Mouse (Mus musculus): ENCODE measurements around the gene Cwc27. TPM values are rescaled to one million over a fixed set of nuclear protein-coding genes. Genes with fewer than 3 reads are reported as not detected.

The Cwc27 gene
- polyA plus RNA-seq, 1 experiment from 2014 or later: 35.1 TPM

DNA sequence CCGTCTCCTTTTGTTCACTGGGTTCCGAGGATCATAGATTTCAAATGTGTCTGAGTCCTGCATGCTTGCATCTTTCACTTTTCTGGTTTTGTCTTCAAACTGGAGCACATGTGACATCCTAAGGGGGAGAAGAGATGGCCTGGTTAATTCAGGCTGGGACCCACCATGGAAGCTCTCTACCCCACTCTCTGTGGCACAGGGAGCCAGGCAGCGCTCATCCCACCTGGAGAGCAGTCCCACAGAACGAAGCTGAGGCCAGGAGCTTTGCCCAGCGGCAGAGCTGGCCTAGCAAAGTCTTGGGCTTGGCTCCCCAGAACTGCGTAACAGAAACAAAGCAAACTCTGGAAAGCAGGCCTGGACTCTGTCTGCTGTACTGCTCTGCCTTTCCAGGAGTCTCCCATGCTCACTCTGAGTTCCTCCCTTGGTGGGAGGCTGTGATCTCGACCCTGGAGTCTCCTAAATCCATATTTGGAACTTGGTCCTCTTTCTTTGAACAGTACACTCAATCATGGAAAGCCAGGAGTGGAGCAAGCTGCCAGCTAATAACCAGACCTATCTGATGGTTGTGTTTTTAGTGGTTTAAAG is 185.2 kb downstream of the Cwc27 start:
- Histone ChIP-seq H3K4me1 (peaks cover 26% of the 10 kb centered on the region), H3K9me3 (no peaks in the 10 kb centered on the region), H3K4me3 (no peak overlapping the region), H3K27me3 (ENCODE audit: poor library complexity, severe bottlenecking) (no peaks in the 10 kb centered on the region), H3K27ac (no peak overlapping the region), H3K36me3 (replicated peaks) (peaks cover 8% of the 10 kb centered on the region)
- 83% methylated on average over 7 of the region's 7 CpGs for WGBS
- DNase-seq (ENCODE audit: extremely low spot score, low spot score): no peak

DNA sequence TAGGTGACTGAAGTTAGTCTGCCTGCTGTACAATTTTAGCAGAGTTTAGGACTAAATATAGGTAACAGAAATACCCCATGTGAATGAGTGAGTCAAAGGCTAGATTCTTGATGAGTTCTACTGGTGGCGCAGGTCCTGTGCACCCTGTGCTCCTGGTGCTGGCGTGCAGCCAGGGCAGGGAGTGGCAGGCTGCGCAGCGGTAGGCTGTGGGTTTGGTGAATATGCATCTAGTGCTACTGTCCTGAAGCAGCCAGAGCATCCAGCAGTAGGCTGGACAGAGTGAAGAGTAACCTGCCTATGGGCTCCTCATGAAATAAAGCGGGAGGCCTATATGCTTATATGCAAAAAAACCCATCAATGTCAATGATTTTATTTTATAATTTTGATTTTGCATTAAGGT is 186.1 kb downstream of the Cwc27 start:
- H3K4me3 ChIP-seq: no peak overlapping the region
- H3K9me3 ChIP-seq: no peaks in the 10 kb centered on the region
- WGBS: 96% methylated on average over 5 of the region's 5 CpGs
- H3K36me3 ChIP-seq (replicated peaks): peaks cover 8% of the 10 kb centered on the region
- H3K27ac ChIP-seq: no peak overlapping the region
- no peak for DNase-seq (ENCODE audit: extremely low spot score, low spot score)
- no peaks in the 10 kb centered on the region for H3K27me3 ChIP-seq (ENCODE audit: poor library complexity, severe bottlenecking)
- H3K4me1 ChIP-seq: peaks cover 21% of the 10 kb centered on the region

DNA sequence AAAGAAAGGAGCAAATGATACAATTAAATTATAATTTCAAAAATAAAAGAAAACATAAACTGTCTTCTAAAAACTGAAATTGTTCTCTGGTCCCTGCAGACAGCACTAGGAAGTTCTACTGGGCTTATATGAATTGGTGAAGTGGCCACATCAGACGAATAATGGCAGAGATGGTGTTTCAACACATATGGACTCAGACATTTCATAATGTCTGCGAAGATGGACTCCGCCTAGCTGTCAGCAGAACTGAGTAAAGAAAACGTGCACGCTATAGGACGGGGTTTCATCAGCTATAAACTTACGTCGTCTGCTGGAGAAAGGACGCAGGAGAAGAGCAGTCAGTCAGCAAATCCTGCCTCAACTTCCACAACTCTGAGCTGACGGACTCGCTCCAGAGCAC is 187.3 kb downstream of the Cwc27 start:
- DNase-seq (ENCODE audit: extremely low spot score, low spot score): no peak
- Histone ChIP-seq H3K27ac (no peak overlapping the region), H3K9me3 (no peaks in the 10 kb centered on the region), H3K27me3 (ENCODE audit: poor library complexity, severe bottlenecking) (no peaks in the 10 kb centered on the region), H3K36me3 (replicated peaks) (peaks cover 8% of the 10 kb centered on the region), H3K4me3 (no peak overlapping the region), H3K4me1 (peaks cover 21% of the 10 kb centered on the region)
- 91% methylated on average over 11 of the region's 11 CpGs for WGBS

DNA sequence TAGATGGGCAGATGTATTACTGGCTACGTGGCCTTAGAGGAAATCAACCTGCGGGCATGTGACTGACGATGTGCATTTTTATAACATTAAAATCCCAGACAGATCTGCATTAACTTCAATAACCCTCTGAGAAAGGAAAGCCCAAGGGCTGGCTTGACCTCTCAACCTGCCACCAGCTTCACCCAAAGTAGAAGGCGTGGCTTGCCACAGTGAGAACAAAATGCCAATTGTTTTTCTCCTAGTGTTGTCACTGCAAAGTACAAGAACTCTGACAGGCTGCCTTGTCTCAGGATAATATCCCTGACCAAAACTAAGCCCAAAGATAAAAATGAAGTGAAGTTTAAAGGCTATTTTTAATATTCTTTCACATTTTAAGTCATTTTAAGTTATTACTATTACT is 188.9 kb downstream of the Cwc27 start:
- Histone ChIP-seq H3K27ac (no peak overlapping the region), H3K4me1 (peaks cover 21% of the 10 kb centered on the region), H3K4me3 (no peak overlapping the region), H3K9me3 (no peaks in the 10 kb centered on the region), H3K27me3 (ENCODE audit: poor library complexity, severe bottlenecking) (no peaks in the 10 kb centered on the region), H3K36me3 (replicated peaks) (peaks cover 8% of the 10 kb centered on the region)
- WGBS: 52% methylated on average over 4 of the region's 4 CpGs
- DNase-seq (ENCODE audit: extremely low spot score, low spot score): no peak

DNA sequence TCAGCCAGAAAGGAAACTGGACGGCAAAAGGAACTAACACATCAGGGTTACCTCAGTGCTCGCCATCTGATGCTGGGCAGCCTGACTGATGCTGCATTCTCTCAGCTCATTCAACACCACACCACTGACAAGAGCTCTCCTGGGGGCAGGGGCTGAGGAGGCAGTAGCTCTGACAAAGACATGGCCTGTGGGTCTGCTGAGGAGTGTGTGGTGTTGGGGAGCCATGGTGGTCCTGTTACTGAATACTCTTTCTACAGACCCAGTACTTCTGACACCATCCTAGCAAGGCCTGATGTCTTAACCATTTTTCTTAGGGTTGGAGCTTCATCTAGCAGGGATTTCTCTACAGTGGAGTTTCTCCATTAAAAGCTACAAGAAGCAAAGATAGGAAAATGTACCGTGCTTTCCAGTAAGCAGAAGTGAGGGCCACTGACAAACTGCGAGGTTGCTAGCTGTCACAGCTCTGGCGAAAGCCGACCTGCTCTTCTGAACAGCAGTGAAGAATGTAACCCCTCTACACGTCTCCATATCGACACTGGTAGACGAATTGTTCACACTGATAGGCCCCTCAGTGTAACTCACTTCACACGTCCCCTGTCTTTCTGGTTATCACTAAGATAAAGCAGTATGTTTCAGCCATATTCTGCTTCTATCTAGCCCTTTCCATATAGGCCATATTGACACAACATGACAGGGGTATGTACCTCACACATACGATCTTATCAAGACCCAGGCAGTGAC is 189.6 kb downstream of the Cwc27 start:
- 73% methylated on average over 11 of the region's 11 CpGs for WGBS
- Histone ChIP-seq H3K27ac (peak overlapping the region; percentile 30; the same call in 1 of the 2 replicates), H3K4me1 (peaks cover 16% of the 10 kb centered on the region), H3K4me3 (no peak overlapping the region), H3K9me3 (no peaks in the 10 kb centered on the region), H3K36me3 (replicated peaks) (peaks cover 8% of the 10 kb centered on the region), H3K27me3 (ENCODE audit: poor library complexity, severe bottlenecking) (no peaks in the 10 kb centered on the region)
- DNase-seq (ENCODE audit: extremely low spot score, low spot score): no peak

DNA sequence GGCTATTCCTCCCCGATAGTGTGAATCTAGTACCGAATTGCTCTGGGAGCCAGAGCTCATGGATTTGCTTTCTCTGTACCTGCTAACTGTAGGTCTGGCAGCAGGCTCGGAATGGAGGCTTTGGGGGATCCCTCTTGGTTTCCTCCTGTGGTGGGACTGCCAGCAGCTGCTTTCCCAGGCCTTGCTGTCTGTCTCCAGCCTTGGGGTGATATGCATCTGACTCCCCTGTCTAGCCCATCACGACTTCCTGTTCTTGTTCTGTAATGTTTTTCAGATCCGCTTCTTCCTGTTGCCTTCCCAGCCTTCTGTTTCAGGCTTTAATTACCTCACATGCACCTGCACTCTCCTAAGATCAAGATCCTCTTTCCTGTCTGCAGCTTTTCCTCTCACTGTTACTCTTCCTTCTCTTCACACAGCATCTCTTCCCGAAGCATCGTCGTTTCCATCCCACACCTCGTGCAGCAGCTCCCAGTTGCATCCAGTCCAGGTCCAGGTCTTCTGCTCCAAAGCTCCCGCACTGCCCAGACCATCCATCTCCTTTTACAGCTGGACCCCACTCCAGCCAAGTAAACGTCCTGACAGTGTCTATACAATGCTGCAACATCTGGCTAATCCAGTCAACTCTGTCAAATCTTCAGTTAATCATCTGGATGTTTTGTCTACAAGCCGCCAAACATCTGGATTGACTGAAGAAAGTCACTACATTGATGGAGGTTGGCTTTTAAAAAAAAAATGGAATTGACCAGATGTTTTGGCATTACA is 193.6 kb downstream of the Cwc27 start:
- H3K27me3 ChIP-seq (ENCODE audit: poor library complexity, severe bottlenecking): no peaks in the 10 kb centered on the region
- no peaks in the 10 kb centered on the region for H3K36me3 ChIP-seq (replicated peaks)
- 84% methylated on average over 12 of the region's 12 CpGs for WGBS
- no peak overlapping the region for H3K27ac ChIP-seq
- no peak for DNase-seq (ENCODE audit: extremely low spot score, low spot score)
- no peaks in the 10 kb centered on the region for H3K9me3 ChIP-seq
- peaks cover 14% of the 10 kb centered on the region for H3K4me1 ChIP-seq
- H3K4me3 ChIP-seq: no peak overlapping the region

DNA sequence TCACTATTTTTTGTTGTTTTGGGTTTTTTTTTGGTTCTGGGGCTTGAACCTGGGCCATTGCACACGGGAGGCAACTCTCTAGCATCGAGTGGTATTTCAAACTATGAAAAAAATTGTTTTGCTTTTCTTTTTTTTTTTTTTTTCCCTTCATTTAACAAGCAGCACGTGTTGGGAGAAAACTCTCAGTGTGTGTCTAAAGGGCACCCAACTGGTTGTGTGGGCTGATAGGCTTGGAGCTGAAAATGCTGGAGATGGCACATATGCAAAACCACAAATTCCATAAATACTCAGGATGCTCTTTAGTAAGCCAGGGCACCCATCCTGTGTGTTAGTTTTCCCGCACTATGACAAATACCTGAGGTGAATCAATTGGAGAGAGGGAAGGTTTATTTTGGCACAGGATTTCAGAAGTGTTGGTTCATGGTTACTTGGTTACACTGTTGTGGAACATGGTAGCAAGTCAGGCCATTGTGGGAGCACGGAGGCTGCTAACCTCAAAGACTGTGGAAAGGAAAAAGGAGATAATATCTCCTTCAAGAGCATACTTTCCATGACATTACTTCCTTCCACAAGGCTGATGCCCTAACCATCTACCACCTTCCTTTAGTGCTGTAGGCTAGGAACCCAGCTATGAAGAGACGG is 194.7 kb downstream of the Cwc27 start:
- H3K36me3 ChIP-seq (replicated peaks): no peaks in the 10 kb centered on the region
- 86% methylated on average over 6 of the region's 6 CpGs for whole genome bisulfite sequencing
- no peaks in the 10 kb centered on the region for H3K9me3 ChIP-seq
- no peak for DNase-seq (ENCODE audit: extremely low spot score, low spot score)
- no peak overlapping the region for H3K27ac ChIP-seq
- no peak overlapping the region for H3K4me3 ChIP-seq
- H3K4me1 ChIP-seq: peaks cover 3% of the 10 kb centered on the region; the same call in 1 of the 2 replicates
- H3K27me3 ChIP-seq (ENCODE audit: poor library complexity, severe bottlenecking): no peaks in the 10 kb centered on the region

DNA sequence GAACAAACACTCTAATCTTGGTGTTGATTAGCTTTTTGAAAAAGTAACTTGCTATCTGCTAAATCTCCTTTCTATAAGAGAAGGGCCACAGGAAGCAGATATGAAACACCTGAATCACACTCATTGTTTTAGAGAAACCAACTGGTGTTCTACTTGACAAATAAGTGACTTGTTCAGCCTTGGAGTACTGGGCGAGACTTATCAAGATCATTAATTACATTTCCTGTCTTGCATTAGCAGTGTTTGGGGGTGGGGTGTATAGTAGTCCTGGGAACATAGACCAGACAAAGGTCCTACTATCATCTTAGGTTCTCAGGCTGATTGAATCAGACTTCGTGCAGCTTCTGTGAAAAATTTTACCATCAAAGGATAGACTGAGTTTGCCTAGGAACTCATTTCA is 196.5 kb downstream of the Cwc27 start:
- 73% methylated on average over 2 of the region's 2 CpGs for WGBS
- Histone ChIP-seq H3K36me3 (replicated peaks) (no peaks in the 10 kb centered on the region), H3K27me3 (ENCODE audit: poor library complexity, severe bottlenecking) (no peaks in the 10 kb centered on the region), H3K9me3 (no peaks in the 10 kb centered on the region), H3K4me3 (no peak overlapping the region), H3K4me1 (peaks cover 10% of the 10 kb centered on the region), H3K27ac (no peak overlapping the region)
- no peak for DNase-seq (ENCODE audit: extremely low spot score, low spot score)

DNA sequence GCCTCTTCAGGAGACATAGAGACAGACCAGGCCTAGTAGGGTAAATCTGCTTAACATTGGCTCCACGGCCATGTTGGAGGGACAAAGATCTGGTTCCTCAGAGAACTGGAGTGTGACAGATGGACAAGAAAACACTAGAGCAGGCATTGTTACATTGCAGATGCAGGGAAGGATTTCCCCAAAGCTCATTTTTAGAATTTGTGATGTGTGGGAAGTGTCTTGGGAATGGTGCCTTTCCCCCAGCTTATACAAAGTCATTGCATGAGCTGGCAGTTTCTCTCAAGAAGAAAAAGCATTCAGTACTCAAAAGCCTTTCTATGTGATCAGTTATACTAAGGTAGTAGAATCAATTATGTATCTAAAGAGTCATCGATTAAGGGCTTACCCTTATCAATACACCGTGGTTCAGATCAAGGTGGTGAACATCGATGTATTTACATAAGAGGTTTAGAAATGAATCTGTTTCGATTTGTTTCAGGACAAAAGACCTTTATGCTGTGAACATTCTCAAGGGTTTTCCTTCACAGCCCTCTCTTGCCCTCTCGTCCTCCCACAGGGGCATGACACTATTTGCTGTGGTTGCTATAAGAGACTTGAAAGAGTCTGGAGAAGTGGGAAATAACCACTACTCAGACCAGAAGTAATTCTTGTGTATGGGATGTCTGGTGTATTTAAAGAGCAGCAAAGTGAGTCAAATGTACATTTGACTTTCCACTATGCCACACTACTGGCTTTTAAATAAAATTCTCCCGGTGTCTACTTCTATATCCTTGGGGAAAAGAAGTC is 197.2 kb downstream of the Cwc27 start:
- Histone ChIP-seq H3K4me1 (peaks cover 10% of the 10 kb centered on the region), H3K27me3 (ENCODE audit: poor library complexity, severe bottlenecking) (no peaks in the 10 kb centered on the region), H3K27ac (no peak overlapping the region), H3K9me3 (no peaks in the 10 kb centered on the region), H3K36me3 (replicated peaks) (no peaks in the 10 kb centered on the region), H3K4me3 (no peak overlapping the region)
- DNase-seq (ENCODE audit: extremely low spot score, low spot score): no peak
- 92% methylated on average over 7 of the region's 7 CpGs for WGBS

DNA sequence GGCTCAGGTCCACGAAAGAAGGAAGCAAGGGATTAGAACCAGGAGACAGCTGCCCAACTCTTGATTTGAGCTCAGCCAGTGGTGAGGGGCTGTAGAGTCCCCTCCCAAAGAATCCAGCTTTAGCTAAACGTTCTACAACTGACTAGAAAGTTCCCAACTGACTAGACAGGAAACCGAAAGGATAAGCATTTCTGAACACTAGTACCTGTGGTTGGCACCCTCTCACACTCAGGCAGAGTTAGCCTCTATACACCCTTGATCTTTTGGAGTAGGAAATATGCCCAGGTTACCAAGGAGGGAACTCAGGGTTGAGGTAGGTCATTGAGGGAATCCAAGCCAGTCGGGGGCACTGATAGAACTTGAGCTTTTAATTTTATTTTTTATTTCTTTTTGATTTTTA is 199.7 kb downstream of the Cwc27 start:
- Histone ChIP-seq H3K27me3 (ENCODE audit: poor library complexity, severe bottlenecking) (no peaks in the 10 kb centered on the region), H3K36me3 (replicated peaks) (no peaks in the 10 kb centered on the region), H3K27ac (no peak overlapping the region), H3K4me3 (no peak overlapping the region), H3K9me3 (no peaks in the 10 kb centered on the region), H3K4me1 (peaks cover 10% of the 10 kb centered on the region)
- DNase-seq (ENCODE audit: extremely low spot score, low spot score): no peak
- 88% methylated on average over 4 of the region's 4 CpGs for WGBS

DNA sequence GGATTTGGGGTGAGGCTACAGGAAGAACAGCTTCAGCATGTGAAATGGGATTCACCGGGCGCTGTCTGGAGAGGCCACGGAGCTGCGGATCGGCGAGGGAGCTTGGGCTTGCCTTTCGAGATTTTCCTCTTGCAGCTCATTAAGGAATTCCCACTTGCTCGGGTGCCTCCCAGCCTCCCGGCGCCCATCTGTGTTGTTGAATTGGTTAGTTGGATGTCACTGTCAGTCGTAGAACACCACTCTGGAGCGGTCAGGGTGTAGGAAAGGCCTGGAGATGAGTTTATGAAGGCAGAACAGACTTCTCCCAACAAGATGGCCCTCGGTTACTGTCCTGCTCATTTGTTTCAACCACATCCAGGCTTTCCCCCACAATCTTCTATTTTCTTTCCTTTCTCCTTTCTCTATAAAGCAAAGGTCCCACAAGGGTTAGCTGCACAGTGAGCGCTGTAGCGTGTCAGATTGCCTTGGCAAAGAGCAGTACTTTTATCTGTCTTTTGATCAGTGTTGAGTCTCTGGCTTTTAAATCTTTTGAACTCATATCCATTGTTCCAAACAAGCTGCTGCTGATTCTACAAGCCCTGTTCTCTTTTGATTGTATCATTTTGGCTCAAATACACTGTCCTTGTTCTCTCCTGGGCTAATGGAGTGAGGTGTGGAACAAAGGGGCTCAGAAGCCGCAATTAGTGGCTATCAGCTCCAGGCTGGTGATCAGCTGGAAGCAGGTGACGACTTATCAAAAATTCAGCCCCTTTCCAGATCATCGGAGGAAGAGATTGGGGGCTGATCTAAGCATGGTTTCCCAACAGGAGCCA is 200.7 kb downstream of the Cwc27 start:
- 82% methylated on average over 18 of the region's 18 CpGs for WGBS
- peaks cover 10% of the 10 kb centered on the region for H3K4me1 ChIP-seq
- peak overlapping the region; percentile 44; the same call in 1 of the 2 replicates for H3K27ac ChIP-seq
- DNase-seq (ENCODE audit: extremely low spot score, low spot score): no peak
- H3K36me3 ChIP-seq (replicated peaks): no peaks in the 10 kb centered on the region
- H3K4me3 ChIP-seq: no peak overlapping the region
- H3K27me3 ChIP-seq (ENCODE audit: poor library complexity, severe bottlenecking): no peaks in the 10 kb centered on the region
- H3K9me3 ChIP-seq: no peaks in the 10 kb centered on the region
